Mouse (Mus musculus) MEL (cell line): Measurements from ENCODE around the gene Mnd1. TPM values are rescaled to one million over a fixed set of nuclear protein-coding genes. Genes with fewer than 3 reads are reported as not detected.

Experiments
- DNase-seq: peaks from one replicate; pipeline ENCODE4 v3.0.0; 2011; ENCODE audit warnings: low read depth, low spot score
- H3K27ac ChIP-seq: 2 replicates; pipeline ENCODE4 v1.5.1; 2012; ENCODE audit warnings: low read depth, mild to moderate bottlenecking, control low read depth, low read length, moderate library complexity; ENCODE audit not compliant: control insufficient read depth
- H3K27me3 ChIP-seq, 2 experiments: fragments of 150-350 bp in 1 of 2; sonication (generic) in 1 of 2; 2 replicates each; pipeline ENCODE4 v1.6.1; 2012; ENCODE audit warnings: low read length in 2 of 2, mild to moderate bottlenecking in 2 of 2, improper control_type of control experiment in 1 of 2, moderate library complexity in 1 of 2; ENCODE audit not compliant: insufficient read depth in 2 of 2, control insufficient read depth in 1 of 2
- H3K36me3 ChIP-seq, 2 experiments: 2 replicates each; pipeline ENCODE4 v1.6.1; 2012 to 2014; ENCODE audit warnings: low read length in 2 of 2, improper control_type of control experiment in 1 of 2, inconsistent platforms in 1 of 2, mild to moderate bottlenecking in 1 of 2; ENCODE audit not compliant: insufficient read depth in 2 of 2, control insufficient read depth in 1 of 2
- H3K4me1 ChIP-seq, 2 experiments: fragments of 150-350 bp in 1 of 2; sonication (generic) in 1 of 2; 2 replicates each; pipeline ENCODE4 v1.6.1; 2012; ENCODE audit warnings: low read length in 2 of 2, improper control_type of control experiment in 1 of 2, mild to moderate bottlenecking in 1 of 2; ENCODE audit not compliant: insufficient read depth in 2 of 2, control insufficient read depth in 1 of 2
- H3K4me3 ChIP-seq, 2 experiments: fragments of 150-350 bp in 1 of 2; sonication (generic) in 1 of 2; 2 replicates each; pipeline ENCODE4 v1.5.1; 2012; ENCODE audit warnings: low read depth in 2 of 2, low read length in 2 of 2, mild to moderate bottlenecking in 2 of 2, moderate library complexity in 2 of 2, control low read depth in 1 of 2, improper control_type of control experiment in 1 of 2; ENCODE audit not compliant: control insufficient read depth in 1 of 2, insufficient read depth in 1 of 2
- H3K79me2 ChIP-seq: 2 replicates; pipeline ENCODE4 v1.6.1; 2012; ENCODE audit warnings: mild to moderate bottlenecking, low read length, moderate library complexity; ENCODE audit not compliant: control insufficient read depth, poor library complexity, insufficient read depth
- H3K9ac ChIP-seq: 2 replicates; pipeline ENCODE4 v1.6.1; 2012; ENCODE audit warnings: low read depth, mild to moderate bottlenecking, control low read depth, low read length, moderate library complexity; ENCODE audit not compliant: control insufficient read depth, poor library complexity, severe bottlenecking
- H3K9me3 ChIP-seq: fragments of 150-350 bp; sonication (generic); replicated peaks from 2 replicates; pipeline ENCODE4 v1.6.1; 2012; ENCODE audit warnings: mild to moderate bottlenecking, low read length, improper control_type of control experiment, moderate library complexity; ENCODE audit not compliant: insufficient read depth
- BHLHE40 ChIP-seq: IDR thresholded peaks from 2 replicates; pipeline ENCODE4 v1.6.1; 2012; ENCODE audit warnings: low read depth, mild to moderate bottlenecking, inconsistent platforms, low read length, improper control_type of control experiment, borderline replicate concordance
- CHD1 ChIP-seq: IDR thresholded peaks from 2 replicates; pipeline ENCODE4 v1.6.1; 2012; ENCODE audit warnings: low read depth, mild to moderate bottlenecking, inconsistent platforms, low read length, improper control_type of control experiment
- CHD2 ChIP-seq: IDR thresholded peaks from 2 replicates; pipeline ENCODE4 v1.6.1; 2011; ENCODE audit warnings: low read length, improper control_type of control experiment
- CTCF ChIP-seq, 3 experiments: IDR thresholded peaks in 2 of 3; conservative IDR thresholded peaks in 1 of 3; 2 replicates each; pipeline ENCODE4 v1.5.1; 2011 to 2012; ENCODE audit warnings: low read length in 3 of 3, low read depth in 2 of 3, mild to moderate bottlenecking in 2 of 3, improper control_type of control experiment in 1 of 3, inconsistent platforms in 1 of 3, mixed read lengths in 1 of 3, moderate library complexity in 1 of 3; ENCODE audit not compliant: control insufficient read depth in 1 of 3, insufficient read depth in 1 of 3, poor library complexity in 1 of 3, severe bottlenecking in 1 of 3
- EP300 ChIP-seq, 2 experiments: IDR thresholded peaks; 2 replicates each; pipeline ENCODE4 v1.6.1; 2011; ENCODE audit warnings: improper control_type of control experiment in 2 of 2, low read length in 2 of 2, low read depth in 1 of 2, mild to moderate bottlenecking in 1 of 2
- GABPA ChIP-seq: IDR thresholded peaks from 2 replicates; pipeline ENCODE4 v1.6.1; 2012; ENCODE audit warnings: low read depth, mild to moderate bottlenecking, inconsistent platforms, low read length, improper control_type of control experiment, moderate library complexity
- GATA1 ChIP-seq: IDR thresholded peaks from 2 replicates; pipeline ENCODE4 v1.6.1; 2011; ENCODE audit warnings: low read depth, low read length, improper control_type of control experiment
- HCFC1 ChIP-seq: IDR thresholded peaks from 2 replicates; pipeline ENCODE4 v1.6.1; 2012; ENCODE audit warnings: low read depth, mild to moderate bottlenecking, inconsistent platforms, low read length, improper control_type of control experiment, moderate library complexity
- KAT2A ChIP-seq: conservative IDR thresholded peaks from 2 replicates; pipeline ENCODE4 v1.6.1; 2012; ENCODE audit warnings: low read depth, low read length, improper control_type of control experiment, inconsistent platforms
- MAX ChIP-seq: IDR thresholded peaks from 2 replicates; pipeline ENCODE4 v1.6.1; 2011; ENCODE audit warnings: low read length, improper control_type of control experiment
- MEF2A ChIP-seq: IDR thresholded peaks from 2 replicates; pipeline ENCODE4 v1.6.1; 2014; ENCODE audit warnings: low read depth, mild to moderate bottlenecking, inconsistent platforms, low read length, improper control_type of control experiment; ENCODE audit not compliant: poor library complexity, insufficient replicate concordance, severe bottlenecking; ENCODE audit errors: extremely low read depth
- MXI1 ChIP-seq: IDR thresholded peaks from 2 replicates; pipeline ENCODE4 v1.6.1; 2011; ENCODE audit warnings: mild to moderate bottlenecking, low read depth, low read length, improper control_type of control experiment
- MYB ChIP-seq: IDR thresholded peaks from 2 replicates; pipeline ENCODE4 v1.6.1; 2011; ENCODE audit warnings: mild to moderate bottlenecking, low read depth, low read length, improper control_type of control experiment
- NELFE ChIP-seq: IDR thresholded peaks from 2 replicates; pipeline ENCODE4 v1.6.1; 2011; ENCODE audit warnings: low read depth, low read length, improper control_type of control experiment
- POLR2AphosphoS2 ChIP-seq: IDR thresholded peaks from 2 replicates; pipeline ENCODE4 v1.6.1; 2011; ENCODE audit warnings: low read length, improper control_type of control experiment
- RAD21 ChIP-seq: IDR thresholded peaks from 2 replicates; pipeline ENCODE4 v1.6.1; 2011; ENCODE audit warnings: mild to moderate bottlenecking, low read depth, low read length, improper control_type of control experiment
- RCOR1 ChIP-seq: IDR thresholded peaks from 2 replicates; pipeline ENCODE4 v1.6.1; 2012; ENCODE audit warnings: low read depth, mild to moderate bottlenecking, inconsistent platforms, low read length, improper control_type of control experiment
- SMC3 ChIP-seq: IDR thresholded peaks from 2 replicates; pipeline ENCODE4 v1.6.1; 2011; ENCODE audit warnings: low read depth, low read length, improper control_type of control experiment
- TAL1 ChIP-seq: IDR thresholded peaks from 2 replicates; pipeline ENCODE4 v1.6.1; 2012; ENCODE audit warnings: mild to moderate bottlenecking, inconsistent platforms, low read length, moderate library complexity, mixed read lengths
- TBP ChIP-seq: IDR thresholded peaks from 2 replicates; pipeline ENCODE4 v1.8.0; 2011; ENCODE audit warnings: low read depth, low read length, improper control_type of control experiment
- USF1 ChIP-seq: IDR thresholded peaks from 2 replicates; pipeline ENCODE4 v1.6.1; 2014; ENCODE audit warnings: low read depth, mild to moderate bottlenecking, inconsistent platforms, low read length, improper control_type of control experiment, moderate library complexity
- ZC3H11A ChIP-seq: IDR thresholded peaks from 2 replicates; pipeline ENCODE4 v1.6.1; 2012; ENCODE audit warnings: low read depth, mild to moderate bottlenecking, inconsistent platforms, low read length, improper control_type of control experiment
- ZMIZ1 ChIP-seq: IDR thresholded peaks from 2 replicates; pipeline ENCODE4 v1.6.1; 2012; ENCODE audit warnings: low read depth, mild to moderate bottlenecking, inconsistent platforms, low read length, improper control_type of control experiment, moderate library complexity
- polyA plus RNA-seq, 2 experiments: library from polyadenylated mRNA; stranded (reverse) in 1 of 2; unstranded in 1 of 2; fragments of >175 nt in 1 of 2; fragments of >200 nt in 1 of 2; gene quantifications; 2 replicates each; pipeline versions ENCODE4 v1.2.1 to v1.2.4; 2012; ENCODE audit warnings: low replicate concordance in 2 of 2, low read depth in 1 of 2; ENCODE audit not compliant: insufficient read length in 2 of 2, insufficient read depth in 1 of 2, missing spikeins in 1 of 2
- total RNA-seq: library from RNA; depleted of rRNA; stranded (reverse); fragments of 300-350 nt; gene quantifications from 2 replicates; pipeline ENCODE4 v1.2.3, GENCODE M21; 2012

Mnd1 gene
- total and polyA plus RNA-seq, 3 experiments = 11.0 to 11.2 TPM; not detected in 1

GRCm38 (mm10) chr3:84131369-84131768 is 24.2 kb downstream of the Mnd1 start:
- DNase-seq = no peak
- H3K4me1 ChIP-seq = 0 out of 4 replicates have a peak, but pooled peaks cover 0 to 2% of the 10 kb centered on the region in 2 experiments
- no peaks in the 10 kb centered on the region for H3K9me3 ChIP-seq
- H3K4me3 ChIP-seq = no peak overlapping the region
- H3K27ac ChIP-seq = no peak overlapping the region
- no peaks in the 10 kb centered on the region for H3K36me3 ChIP-seq
- H3K79me2 ChIP-seq = no peaks in the 10 kb centered on the region
- H3K9ac ChIP-seq = no peak overlapping the region
- no peak for TF ChIP-seq RAD21
- no peak for TF ChIP-seq MEF2A
- TF ChIP-seq CTCF (IDR thresholded peaks at IDR 0.05 in 2 of 3, conservative IDR thresholded peaks at IDR 0.05 in 1 of 3; ENCODE audit: control insufficient read depth in 1 of 3, insufficient read depth in 1 of 3, low read depth in 2 of 3, low read length in 3 of 3, poor library complexity in 1 of 3, severe bottlenecking in 1 of 3) = no peak
- TF ChIP-seq MYB = no peak
- no peak for TF ChIP-seq KAT2A
- no peak for TF ChIP-seq BHLHE40
- TF ChIP-seq USF1 = no peak
- TF ChIP-seq GABPA = no peak
- no peak for TF ChIP-seq CHD1
- no peak for TF ChIP-seq NELFE
- H3K27me3 ChIP-seq = no peaks in the 10 kb centered on the region

- TF ChIP-seq EP300 (IDR thresholded peaks at IDR 0.05; ENCODE audit: low read depth in 1 of 2, low read length in 2 of 2) (no peak), MXI1 (no peak), TAL1 (no peak), HCFC1 (no peak), CTCF (IDR thresholded peaks at IDR 0.05 in 2 of 3, conservative IDR thresholded peaks at IDR 0.05 in 1 of 3; ENCODE audit: control insufficient read depth in 1 of 3, insufficient read depth in 1 of 3, low read depth in 2 of 3, low read length in 3 of 3, poor library complexity in 1 of 3, severe bottlenecking in 1 of 3) (no peak), SMC3 (no peak), GATA1 (no peak), TBP (no peak), BHLHE40 (no peak), CHD1 (no peak), CHD2 (no peak), MEF2A (no peak), USF1 (no peak), ZMIZ1 (no peak), POLR2AphosphoS2 (no peak), ZC3H11A (no peak), RCOR1 (no peak), MYB (no peak), MAX (no peak)
Observed at GRCm38 (mm10) chr3:84130776-84131175, 24.8 kb downstream of the Mnd1 start.

More at GRCm38 (mm10) chr3:84130776-84131175, 24.8 kb downstream of the Mnd1 start:
- H3K36me3 ChIP-seq = no peaks in the 10 kb centered on the region
- no peaks in the 10 kb centered on the region for H3K27me3 ChIP-seq
- H3K9me3 ChIP-seq = no peaks in the 10 kb centered on the region
- H3K27ac ChIP-seq = no peak overlapping the region
- no peak overlapping the region for H3K9ac ChIP-seq
- no peak overlapping the region for H3K4me3 ChIP-seq
- no peak for DNase-seq
- H3K79me2 ChIP-seq = no peaks in the 10 kb centered on the region
- H3K4me1 ChIP-seq = 0 out of 4 replicates have a peak, but pooled peaks cover 0 to 2% of the 10 kb centered on the region in 2 experiments
